ENCODE assay signal across 7 mouse cellular contexts in the genomic region with DNA sequence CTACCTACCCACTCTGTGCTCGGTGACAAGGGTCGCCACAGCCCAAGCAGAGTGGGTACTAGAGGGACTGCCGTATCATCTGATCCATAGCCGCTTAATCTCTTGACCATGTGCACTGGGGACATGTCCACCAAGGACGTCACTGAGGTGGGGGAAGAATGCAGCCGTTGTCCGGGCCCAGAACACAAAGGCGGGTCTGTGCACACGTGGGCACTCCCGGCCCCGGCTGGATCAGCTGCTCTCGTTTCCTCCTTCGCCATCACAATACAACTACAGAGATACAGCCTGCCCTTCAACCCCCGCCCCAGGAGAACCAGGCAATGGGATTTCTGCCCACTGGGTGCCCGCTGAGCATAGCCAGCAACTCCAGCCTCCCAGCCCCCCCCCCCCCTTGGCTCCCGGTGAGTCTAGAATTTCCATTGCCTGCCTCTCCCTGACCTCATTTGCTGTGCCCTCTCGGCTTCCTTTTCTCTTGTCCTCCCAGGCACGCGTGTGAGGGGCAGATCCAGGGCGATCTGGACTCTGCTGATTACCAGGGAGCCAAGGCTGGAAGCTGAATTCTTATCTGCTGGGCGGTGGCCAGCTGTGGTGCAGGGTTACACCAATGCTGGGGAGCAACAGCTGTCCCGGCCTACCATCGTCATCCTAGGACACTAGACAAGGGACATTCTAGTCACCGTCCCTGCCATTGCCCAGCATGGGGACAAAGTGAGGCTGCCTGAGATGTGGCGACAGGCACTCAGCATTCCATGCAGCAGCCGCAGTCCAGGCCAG. TPM values are rescaled to one million over a fixed set of nuclear protein-coding genes. Genes with fewer than 3 reads are reported as not detected.
DNase-seq lines count a peak whose midpoint lies in the region; ATAC-seq and TF ChIP-seq lines count a peak whose summit lies in the region.

No protein-coding gene starts in this region.

- peak; percentile 51 for ATAC-seq in hindbrain, embryonic 11.5 days (ENCODE audit: low FRiP score)

- no peak overlapping the region for H3K4me2 ChIP-seq in hindbrain, embryonic 11.5 days (replicated peaks; ENCODE audit: low read depth, low read length)

- intact Hi-C loops in left cerebral cortex, postnatal 4 days (cut with DNase I), result no loop called here

- no peak for TF ChIP-seq EP300 in ES-Bruce4 (IDR thresholded peaks at IDR 0.05; ENCODE audit: insufficient read depth, low read depth, low read length)

- DNase-seq in ZHBTc4 (ENCODE audit: low read depth, low spot score), result peak; percentile 25
- DNase-seq in frontal cortex, postnatal 10 days (ENCODE audit: low spot score in 2 of 2), result peak; percentile 34 to 52
- DNase-seq in hindbrain, embryonic 11.5 days (ENCODE audit: low spot score), result no peak
- peak; percentile 27 for DNase-seq in left cerebral cortex, postnatal 4 days
- peak; percentile 25 for DNase-seq in mesoderm, embryonic 11.5 days (ENCODE audit: low read depth, low spot score)

- peak overlapping the region; percentile 2; the same call in 1 of the 2 replicates for H3K4me3 ChIP-seq in ES-Bruce4 (ENCODE audit: low read depth, low read length)
- H3K4me3 ChIP-seq in hindbrain, embryonic 11.5 days (ENCODE audit: low read depth, low read length), result no peak overlapping the region
- no peak overlapping the region for H3K4me3 ChIP-seq in testis, adult 2 months (ENCODE audit: control insufficient read depth, low read depth, low read length)

- no peaks in the 10 kb centered on the region for H3K27me3 ChIP-seq in ES-Bruce4 (ENCODE audit: control insufficient read depth, insufficient read depth, low read length, poor library complexity, severe bottlenecking)
- H3K27me3 ChIP-seq in hindbrain, embryonic 11.5 days (ENCODE audit: control insufficient read depth, insufficient read depth, low read length), result no peaks in the 10 kb centered on the region
- no peaks in the 10 kb centered on the region for H3K27me3 ChIP-seq in testis, adult 2 months (ENCODE audit: control insufficient read depth, insufficient read depth, low read length)

- H3K9me3 ChIP-seq in ES-Bruce4 (replicated peaks; ENCODE audit: control insufficient read depth, insufficient read depth, low read length, poor library complexity, severe bottlenecking), result no peaks in the 10 kb centered on the region
- no peaks in the 10 kb centered on the region for H3K9me3 ChIP-seq in hindbrain, embryonic 11.5 days (ENCODE audit: control insufficient read depth, low read length)

- WGBS in hindbrain, embryonic 11.5 days, result 60% methylated on average over 26 of the region's 26 CpGs

- no peak for TF ChIP-seq POLR2A in ES-Bruce4 (IDR thresholded peaks at IDR 0.05; ENCODE audit: insufficient read depth, low read length)
- no peak for TF ChIP-seq POLR2A in testis, adult 2 months (IDR thresholded peaks at IDR 0.05; ENCODE audit: control insufficient read depth, low read depth, low read length)

- no peak for TF ChIP-seq CTCF in ES-Bruce4 (IDR thresholded peaks at IDR 0.05; ENCODE audit: low read depth, low read length)
- no peak for TF ChIP-seq CTCF in testis, adult 2 months (IDR thresholded peaks at IDR 0.05; ENCODE audit: control insufficient read depth, insufficient read depth, insufficient replicate concordance, low read depth, low read length)

- H3K27ac ChIP-seq in ES-Bruce4 (ENCODE audit: insufficient read depth, low read length), result no peak overlapping the region
- no peak overlapping the region for H3K27ac ChIP-seq in hindbrain, embryonic 11.5 days (ENCODE audit: low read depth, low read length)
- H3K27ac ChIP-seq in testis, adult 2 months (ENCODE audit: control insufficient read depth, insufficient read depth, low read depth, low read length), result peak overlapping the region; percentile 29

- peaks cover 3% of the 10 kb centered on the region for H3K4me1 ChIP-seq in ES-Bruce4 (ENCODE audit: control insufficient read depth, insufficient read depth, low read length)
- 0 out of 2 replicates have a peak, but pooled peaks cover 4% of the 10 kb centered on the region for H3K4me1 ChIP-seq in hindbrain, embryonic 11.5 days (replicated peaks; ENCODE audit: control insufficient read depth, insufficient read depth, low read length)
- peaks cover 9% of the 10 kb centered on the region for H3K4me1 ChIP-seq in testis, adult 2 months (ENCODE audit: control insufficient read depth, insufficient read depth, low read length)

- H3K9ac ChIP-seq in ES-Bruce4 (ENCODE audit: low read depth, poor library complexity, severe bottlenecking), result no peak overlapping the region
- no peak overlapping the region for H3K9ac ChIP-seq in hindbrain, embryonic 11.5 days (ENCODE audit: low read depth, low read length)

- no peaks in the 10 kb centered on the region for H3K36me3 ChIP-seq in ES-Bruce4 (ENCODE audit: control insufficient read depth, insufficient read depth, low read length, poor library complexity, severe bottlenecking)
- no peaks in the 10 kb centered on the region for H3K36me3 ChIP-seq in hindbrain, embryonic 11.5 days (ENCODE audit: control insufficient read depth, insufficient read depth, low read length)
- H3K36me3 ChIP-seq in testis, adult 2 months (ENCODE audit: control insufficient read depth, insufficient read depth, low read length), result no peaks in the 10 kb centered on the region

RNA-seq across cellular contexts. Expression of gene Atp1a1, which starts 52.8 kb away (rescaled TPM):
- polyA plus RNA-seq in ES-Bruce4 (2011; ENCODE audit: insufficient read depth, insufficient read length, low read depth, missing spikeins), result 220 and 230 TPM in 2 replicates
- 89.9 and 93.0 TPM in 2 replicates for polyA plus RNA-seq in hindbrain, embryonic 11.5 days (2014; fragmentation: Nextera tagmentation; extraction: Ambion mirVana)
- 100 to 1,000 TPM; 205 to 223 TPM for total RNA-seq in left cerebral cortex, postnatal 4 days (2021)
- 54.7 and 57.0 TPM in 2 replicates for polyA plus RNA-seq in testis, adult 2 months (2012; rRNA removed)
